Mouse (Mus musculus) ES-E14 (cell line): Measurements from ENCODE around the gene Nod2.

ENCODE experiments used
- CHD2 ChIP-seq: IDR thresholded peaks from 2 replicates; pipeline ENCODE4 v1.6.1; 2014; ENCODE audit warnings: mild to moderate bottlenecking, low read depth, low read length, inconsistent platforms
- HCFC1 ChIP-seq: IDR thresholded peaks from 2 replicates; pipeline ENCODE4 v1.6.1; 2012; ENCODE audit warnings: low read length, inconsistent platforms, borderline replicate concordance; ENCODE audit not compliant: insufficient read depth
- MAFK ChIP-seq: IDR thresholded peaks from 2 replicates; pipeline ENCODE4 v1.6.1; 2014; ENCODE audit warnings: mild to moderate bottlenecking, low read depth, low read length, inconsistent platforms; ENCODE audit not compliant: insufficient read depth
- ZC3H11A ChIP-seq: IDR thresholded peaks from 2 replicates; pipeline ENCODE4 v1.6.1; 2012; ENCODE audit warnings: low read depth, mild to moderate bottlenecking, inconsistent platforms, low read length, borderline replicate concordance
- ZNF384 ChIP-seq: IDR thresholded peaks from 2 replicates; pipeline ENCODE4 v1.6.1; 2012; ENCODE audit warnings: low read depth, low read length, inconsistent platforms

DNA sequence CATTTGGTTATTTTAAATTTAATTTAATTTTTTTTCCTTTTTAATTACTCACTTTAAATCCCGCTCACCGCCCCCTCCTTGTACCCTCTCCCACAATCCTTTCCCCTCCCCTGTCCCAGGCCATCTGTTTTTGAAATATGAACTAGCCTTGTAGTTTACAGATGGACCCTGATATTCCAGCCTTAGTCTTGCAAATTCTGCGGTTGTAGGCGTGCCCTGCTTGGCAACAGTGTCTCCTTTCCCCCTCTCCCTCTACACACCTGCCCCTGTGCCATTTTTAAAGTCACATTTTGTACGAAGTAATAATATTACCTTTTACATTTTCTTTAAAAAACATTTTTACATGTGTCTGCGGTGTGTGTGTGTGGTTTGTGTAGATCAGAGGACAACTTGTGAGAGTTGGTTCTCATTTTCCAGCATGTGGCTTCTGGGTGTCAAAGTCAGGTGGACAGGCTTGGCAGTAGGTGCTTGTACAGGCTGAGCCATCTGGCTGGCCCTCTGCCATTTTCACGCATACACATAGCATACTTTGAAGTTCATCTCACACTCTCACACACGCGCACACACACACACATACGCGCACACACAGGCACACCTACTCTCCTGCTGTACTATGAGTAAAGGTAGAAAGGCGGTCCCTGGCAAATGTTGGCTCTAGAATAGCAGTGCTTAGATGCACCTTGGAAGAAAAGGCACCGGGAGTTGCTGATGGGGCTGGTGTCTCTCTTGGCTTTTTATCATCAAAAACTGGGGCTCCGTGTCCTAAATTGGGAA lies 18.9 kb upstream of the Nod2 start:
- TF ChIP-seq CHD2 (no peak), HCFC1 (no peak), MAFK (no peak), ZC3H11A (no peak), ZNF384 (no peak)
